Mouse (Mus musculus) megakaryocyte, adult 5-6 weeks (primary cell): Measurements from ENCODE around the gene Abtb2. TPM values are rescaled to one million over a fixed set of nuclear protein-coding genes. Genes with fewer than 3 reads are reported as not detected.

Source experiments
- total RNA-seq, 2 experiments: library from RNA; stranded (forward) in 1 of 2; stranded (reverse) in 1 of 2; fragments of 153-499, 151-499 nt in 1 of 2; fragments of 221-1000, 200-1000 nt in 1 of 2; gene quantifications; 2 replicates each; pipeline versions ENCODE4 v1.2.3 to v1.2.4; 2015 to 2017

Abtb2 gene
- total RNA-seq, 2 experiments from 2014 or later: 3.8 TPM

Other genes starting within 250 kb of the Abtb2 start
- gene Elf5, start 154.6 kb upstream of the Abtb2 start, total RNA-seq (2015): 0.04 TPM in 1 of 2 replicates, not detected in the other
- not detected in 2 replicates for gene Elf5, start 154.6 kb upstream of the Abtb2 start, total RNA-seq (2017)
- gene Cat, start 81.2 kb upstream of the Abtb2 start, total RNA-seq (2015): 114 and 125 TPM in 2 replicates
- gene Cat, start 81.2 kb upstream of the Abtb2 start, total RNA-seq (2017): 42.0 and 45.3 TPM in 2 replicates
- gene Nat10, start 195.0 kb downstream of the Abtb2 start, total RNA-seq (2015): 6.2 and 13.9 TPM in 2 replicates
- gene Nat10, start 195.0 kb downstream of the Abtb2 start, total RNA-seq (2017): 12.1 and 14.7 TPM in 2 replicates
- gene Caprin1, start 231.3 kb downstream of the Abtb2 start, total RNA-seq (2015): 209 and 211 TPM in 2 replicates
- gene Caprin1, start 231.3 kb downstream of the Abtb2 start, total RNA-seq (2017): 242 and 276 TPM in 2 replicates